Mouse (Mus musculus) midbrain, postnatal 0 days (tissue): ENCODE measurements around the gene Daam1. TPM values are rescaled to one million over a fixed set of nuclear protein-coding genes. Genes with fewer than 3 reads are reported as not detected.

Source experiments
- ATAC-seq: fragments of 200-750 bp; cut with Nextera tagmentation; 2 replicates; pipeline ENCODE4 v1.8.0; 2017; ENCODE audit warnings: moderate number of reproducible peaks, mild to moderate bottlenecking, moderate TSS enrichment, moderate library complexity; ENCODE audit not compliant: low FRiP score
- DNase-seq: peaks from one replicate; pipeline ENCODE4 v3.0.0-alpha.2; 2015; ENCODE audit warnings: low spot score
- H3K27ac ChIP-seq: fragments of 300-500 bp; sonication (generic); 2 replicates; pipeline ENCODE4 v1.5.1; 2014; ENCODE audit warnings: low read depth, mild to moderate bottlenecking, low read length, mixed read lengths
- H3K27me3 ChIP-seq: fragments of 300-500 bp; sonication (generic); 2 replicates; pipeline ENCODE4 v1.6.1; 2014; ENCODE audit warnings: low read length, control low read depth, mixed read lengths; ENCODE audit not compliant: insufficient read depth
- H3K36me3 ChIP-seq: fragments of 300-500 bp; sonication (generic); 2 replicates; pipeline ENCODE4 v1.6.1; 2014; ENCODE audit warnings: low read length, control low read depth, mixed read lengths; ENCODE audit not compliant: insufficient read depth
- H3K4me1 ChIP-seq: fragments of 300-500 bp; sonication (generic); 2 replicates; pipeline ENCODE4 v1.6.1; 2014; ENCODE audit warnings: mild to moderate bottlenecking, control low read depth, antibody characterized with exemption, low read length, mixed read lengths; ENCODE audit not compliant: insufficient read depth
- H3K4me2 ChIP-seq: fragments of 300-500 bp; sonication (generic); 2 replicates; pipeline ENCODE4 v1.6.1; 2014; ENCODE audit warnings: low read depth, mild to moderate bottlenecking, low read length, mixed read lengths; ENCODE audit not compliant: poor library complexity, severe bottlenecking
- H3K4me3 ChIP-seq: fragments of 300-500 bp; sonication (generic); 2 replicates; pipeline ENCODE4 v1.5.1; 2014; ENCODE audit warnings: low read depth, mild to moderate bottlenecking, low read length, moderate library complexity
- H3K9ac ChIP-seq: fragments of 300-500 bp; sonication (generic); replicated peaks from 2 replicates; pipeline ENCODE4 v1.6.1; 2014; ENCODE audit warnings: mild to moderate bottlenecking, low read length, moderate library complexity, mixed read lengths; ENCODE audit not compliant: poor library complexity, severe bottlenecking
- H3K9me3 ChIP-seq: fragments of 300-500 bp; sonication (generic); 2 replicates; pipeline ENCODE4 v1.6.1; 2016; ENCODE audit warnings: low read length, control low read depth
- CTCF ChIP-seq: IDR thresholded peaks from 2 replicates; pipeline ENCODE4 v1.5.1; 2016; ENCODE audit warnings: antibody characterized with exemption, mild to moderate bottlenecking
- WGBS: fragments of 180-500 bp; shearing (Covaris S2); extraction: QIAGEN DNeasy Blood & Tissue Kit; methylation state at CpG from one replicate; pipeline ENCODE4 v1.1.7; 2014; 5-methylcytosine and 5-hydroxymethylcytosine counted together
- polyA plus RNA-seq: library from polyadenylated mRNA; unstranded; fragments of >200 nt; fragmentation: Nextera tagmentation; extraction: Ambion mirVana; gene quantifications from 2 replicates; pipeline ENCODE4 v1.2.1, GENCODE M21; 2015
- total RNA-seq: library from RNA; depleted of rRNA; stranded (reverse); fragments of >200 nt; gene quantifications from 2 replicates; pipeline ENCODE4 v1.2.3, GENCODE M21; 2014; rRNA removed

The Daam1 gene
- total and polyA plus RNA-seq, 2 experiments from 2014 or later = 27.3 to 86.0 TPM

DNA sequence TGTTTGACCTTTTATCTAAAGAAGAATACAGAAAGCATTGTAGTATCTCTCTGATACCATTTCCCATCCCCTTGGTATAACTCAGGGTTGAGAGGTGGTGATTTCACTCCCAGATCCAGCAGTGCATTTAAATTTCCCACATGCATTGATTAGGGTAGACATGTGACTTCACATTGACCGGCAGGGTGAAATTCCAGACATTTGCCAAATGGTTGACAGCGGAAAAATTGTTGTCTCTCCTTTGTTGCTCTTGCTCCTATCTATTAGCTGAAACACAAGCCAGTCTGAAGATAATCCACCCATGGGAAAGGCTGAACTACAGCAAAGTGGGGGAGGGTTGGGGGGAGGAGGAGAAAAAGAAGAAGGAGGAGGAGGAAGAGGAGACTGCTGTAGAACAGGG is 208.0 kb downstream of the Daam1 start:
- 55% methylated on average over 2 of the region's 2 CpGs for WGBS
- Histone ChIP-seq H3K9me3 (no peaks in the 10 kb centered on the region), H3K4me1 (no peaks in the 10 kb centered on the region), H3K4me3 (no peak overlapping the region), H3K27ac (no peak overlapping the region), H3K4me2 (no peak overlapping the region), H3K9ac (no peak overlapping the region), H3K27me3 (no peaks in the 10 kb centered on the region), H3K36me3 (no peaks in the 10 kb centered on the region)
- ATAC-seq (no peak), DNase-seq (no peak)
- no peak for TF ChIP-seq CTCF

GRCm38 (mm10) chr12:72039501-72039900 is 208.6 kb downstream of the Daam1 start:
- Histone ChIP-seq H3K27ac (no peak overlapping the region), H3K4me3 (no peak overlapping the region), H3K4me1 (no peaks in the 10 kb centered on the region), H3K27me3 (no peaks in the 10 kb centered on the region), H3K9me3 (no peaks in the 10 kb centered on the region), H3K36me3 (no peaks in the 10 kb centered on the region), H3K4me2 (no peak overlapping the region), H3K9ac (no peak overlapping the region)
- 74% methylated on average over 8 of the region's 8 CpGs for WGBS
- DNase-seq (no peak), ATAC-seq (no peak)
- no peak for TF ChIP-seq CTCF

GRCm38 (mm10) chr12:72041238-72041637 is 210.4 kb downstream of the Daam1 start:
- Histone ChIP-seq H3K4me2 (no peak overlapping the region), H3K27ac (no peak overlapping the region), H3K36me3 (no peaks in the 10 kb centered on the region), H3K9ac (no peak overlapping the region), H3K4me1 (no peaks in the 10 kb centered on the region), H3K9me3 (no peaks in the 10 kb centered on the region), H3K27me3 (no peaks in the 10 kb centered on the region), H3K4me3 (no peak overlapping the region)
- no peak for TF ChIP-seq CTCF
- DNase-seq (no peak), ATAC-seq (no peak)
- 94% methylated on average over 3 of the region's 3 CpGs for WGBS

Other genes with a start within 250 kb of the Daam1 start
- gene Gpr135, start 240.0 kb downstream of the Daam1 start, total RNA-seq = 23.4 and 23.5 TPM in 2 replicates
- 11.3 and 12.8 TPM in 2 replicates for gene Gpr135, start 240.0 kb downstream of the Daam1 start, polyA plus RNA-seq